Mouse (Mus musculus): ENCODE results near the gene Slc2a12.

DNA sequence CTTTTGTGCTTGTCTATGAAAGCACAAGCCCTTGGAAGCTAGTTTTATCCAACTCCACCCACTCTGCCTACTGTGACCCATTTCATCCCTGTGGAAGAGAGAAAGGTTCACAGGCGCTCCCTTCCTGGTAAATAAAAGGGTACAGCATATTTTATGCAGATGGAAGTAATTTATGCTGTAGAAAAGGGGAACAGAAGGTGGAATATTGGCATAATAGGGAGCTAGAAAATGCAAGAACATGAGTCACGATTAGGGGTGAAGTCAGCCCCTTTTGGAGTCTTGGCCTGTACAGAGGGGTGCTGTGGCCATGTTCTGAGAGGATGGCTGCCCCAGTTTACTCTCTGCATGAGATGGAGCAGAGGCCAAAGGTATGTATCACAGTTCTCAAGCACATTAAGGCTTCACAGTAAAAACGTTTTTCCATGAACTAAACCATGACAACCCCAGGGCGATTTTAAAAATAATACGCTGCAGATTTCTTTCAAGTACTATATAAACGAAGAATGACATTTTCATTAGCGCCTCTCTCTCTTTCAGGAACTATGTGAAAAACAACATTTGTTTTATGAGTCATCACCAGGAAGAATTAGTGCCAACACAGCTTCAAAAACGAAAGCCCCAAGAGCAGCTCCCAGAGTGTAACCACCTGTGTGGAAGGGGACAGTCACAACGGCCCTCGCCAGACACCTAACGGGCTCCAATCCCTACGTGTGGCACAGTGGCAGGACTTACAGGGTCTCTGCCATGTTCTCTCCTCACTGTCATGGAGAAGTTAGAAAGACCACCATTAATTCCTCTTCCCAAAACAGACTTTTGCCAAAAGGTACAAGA lies 56.9 kb downstream of the Slc2a12 start:
- TF ChIP-seq USF1 (IDR thresholded peaks at IDR 0.05; ENCODE audit: low read depth) (no peak), TCF12 (IDR thresholded peaks at IDR 0.05; ENCODE audit: insufficient read depth, poor library complexity, severe bottlenecking) (no peak), SRF (IDR thresholded peaks at IDR 0.05; ENCODE audit: control insufficient read depth, insufficient read length, low read depth) (no peak), MYOD1 (IDR thresholded peaks at IDR 0.05; ENCODE audit: control insufficient read depth in 1 of 3, insufficient read length in 2 of 3, low read depth in 2 of 3) (no peak), POLR2A (IDR thresholded peaks at IDR 0.05; ENCODE audit: insufficient read length, low read depth) (no peak), E2F4 (IDR thresholded peaks at IDR 0.05; ENCODE audit: insufficient read depth) (no peak), POLR2AphosphoS2 (IDR thresholded peaks at IDR 0.05; ENCODE audit: insufficient read length, low read depth) (peak; percentile 9), MYOG (IDR thresholded peaks at IDR 0.05; ENCODE audit: control insufficient read depth in 1 of 3, insufficient read depth in 1 of 3, insufficient read length in 2 of 3, low read depth in 2 of 3) (no peak), CEBPB (IDR thresholded peaks at IDR 0.05; ENCODE audit: insufficient read depth, poor library complexity, severe bottlenecking) (no peak), MAX (IDR thresholded peaks at IDR 0.05; ENCODE audit: low read depth) (no peak), REST (IDR thresholded peaks at IDR 0.05; ENCODE audit: insufficient read depth, insufficient read length) (no peak), TCF3 (IDR thresholded peaks at IDR 0.05; ENCODE audit: insufficient read length, low read depth) (no peak)
